Mouse (Mus musculus) fibroblast of lung, adult 2 months (primary cell): ENCODE measurements around the gene Gipc3.
A peak's percentile ranks its signal among the peaks of the same experiment; 100 is the strongest.

Experiments used
- DNase-seq: peaks from one replicate; pipeline ENCODE4 v3.0.0-alpha.2; 2011; ENCODE audit warnings: low read depth

The Gipc3 gene

DNA sequence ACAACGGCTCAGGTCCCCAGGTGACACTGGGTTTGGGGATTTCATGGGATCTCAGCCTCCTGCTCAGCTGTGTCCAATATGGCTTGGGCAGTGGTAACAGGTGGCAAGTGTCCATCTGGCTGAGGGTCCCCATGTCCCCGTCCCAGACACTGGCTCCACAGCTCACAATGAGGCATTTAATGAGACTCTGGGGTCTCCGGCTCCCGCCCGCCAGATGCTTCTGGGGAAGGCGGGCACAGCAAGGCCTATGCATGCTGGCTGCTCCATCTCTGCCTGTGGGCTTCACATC is 24.1 kb upstream of the Gipc3 start:
- DNase-seq, result no peak

DNA sequence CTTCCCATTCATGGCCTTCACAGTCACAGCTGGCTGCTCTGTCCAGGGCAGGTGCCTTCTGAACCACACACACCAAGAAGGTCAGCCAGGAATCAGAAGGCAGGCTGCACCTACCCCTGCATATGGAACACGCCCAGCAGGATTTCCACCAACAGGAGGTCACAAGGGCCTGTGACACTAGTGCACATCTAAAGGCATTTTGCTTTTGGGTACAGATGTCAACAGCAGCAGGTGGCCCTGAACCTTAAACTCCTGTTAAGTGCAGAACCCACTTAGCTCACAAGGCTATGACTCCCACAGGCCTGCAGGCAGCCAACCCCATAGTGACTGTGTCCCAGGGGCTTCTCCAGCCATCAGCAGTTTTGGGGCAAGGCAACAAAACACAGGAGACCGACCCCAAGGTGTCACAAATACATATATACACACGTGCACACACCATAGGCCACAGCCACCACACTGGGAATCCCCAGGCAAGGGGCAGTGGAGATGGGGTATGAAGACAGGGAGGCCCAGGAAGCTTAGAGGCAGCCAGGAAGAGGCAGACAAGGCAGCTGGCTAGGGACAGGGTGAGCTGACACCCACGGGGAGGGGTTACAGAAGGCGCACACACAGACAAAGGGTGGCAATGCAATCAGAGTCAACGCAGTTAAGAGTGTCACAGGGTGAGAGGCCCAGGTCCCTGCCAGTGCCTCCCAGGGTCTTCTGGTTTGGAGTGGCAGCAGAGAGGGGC is 23.6 kb upstream of the Gipc3 start:
- DNase-seq, result no peak

DNA sequence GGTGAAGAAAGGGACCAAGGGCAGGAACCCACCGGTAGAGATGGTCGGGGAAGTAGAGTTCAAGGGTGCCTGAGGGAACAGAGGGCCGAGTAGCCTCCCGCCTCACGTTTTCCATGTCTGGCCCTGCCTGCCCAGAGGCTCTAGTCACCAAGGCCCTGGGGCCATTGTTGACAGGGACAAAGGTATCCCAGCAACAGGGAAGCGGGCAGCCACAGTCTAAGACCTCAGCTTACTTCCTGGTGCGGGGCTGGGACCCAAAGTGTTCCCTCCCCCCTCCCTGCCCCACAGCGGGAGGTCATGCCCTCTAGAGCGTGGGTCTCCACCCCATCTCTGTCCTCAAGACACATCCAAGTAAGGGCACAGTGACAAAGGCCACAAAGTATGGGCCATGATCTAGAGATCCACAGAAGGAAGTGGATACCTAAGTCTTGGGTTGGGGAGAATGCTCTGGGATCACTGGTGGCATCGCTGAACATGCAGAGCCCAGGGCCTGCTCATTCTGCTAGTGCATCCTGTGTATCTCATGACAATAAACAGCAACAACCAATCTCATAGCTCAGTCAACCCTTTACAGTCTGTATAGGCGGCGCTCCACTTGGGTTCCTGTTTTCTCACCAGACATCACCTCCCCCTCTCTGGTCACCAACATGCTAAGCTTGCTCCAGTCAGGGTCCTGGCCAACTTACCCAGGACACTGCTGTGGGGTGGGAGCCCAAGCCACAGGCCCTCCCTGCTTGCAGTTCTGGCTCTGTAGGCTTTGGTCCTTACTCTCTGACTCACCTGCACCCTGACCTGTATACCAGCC is 22.8 kb upstream of the Gipc3 start, which contains the start of gene 4930404N11Rik:
TSS of gene 4930404N11Rik (minus strand) at position 145 of the 805 bp plus-strand sequence.
- DNase-seq, result no peak

DNA sequence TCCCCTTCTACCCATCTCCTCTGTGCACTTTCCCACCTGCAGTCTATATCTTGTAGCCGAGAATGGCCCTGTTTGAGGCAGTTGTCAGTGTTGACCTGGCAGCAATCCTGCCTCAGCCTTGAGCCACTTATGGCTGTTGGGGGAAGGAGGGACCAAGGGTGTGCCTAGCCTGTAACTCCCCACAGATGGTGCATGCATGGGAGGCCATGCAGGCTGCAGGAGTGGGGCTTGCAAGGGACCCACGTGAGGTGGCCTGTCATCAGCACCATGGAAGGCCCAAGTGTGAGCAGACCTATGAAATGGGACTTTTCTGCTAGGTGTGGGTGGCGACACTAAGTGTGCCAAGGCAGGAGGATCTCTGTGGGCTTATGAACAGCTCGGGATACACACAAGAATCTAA is 22.0 kb upstream of the Gipc3 start:
- no peak for DNase-seq

DNA sequence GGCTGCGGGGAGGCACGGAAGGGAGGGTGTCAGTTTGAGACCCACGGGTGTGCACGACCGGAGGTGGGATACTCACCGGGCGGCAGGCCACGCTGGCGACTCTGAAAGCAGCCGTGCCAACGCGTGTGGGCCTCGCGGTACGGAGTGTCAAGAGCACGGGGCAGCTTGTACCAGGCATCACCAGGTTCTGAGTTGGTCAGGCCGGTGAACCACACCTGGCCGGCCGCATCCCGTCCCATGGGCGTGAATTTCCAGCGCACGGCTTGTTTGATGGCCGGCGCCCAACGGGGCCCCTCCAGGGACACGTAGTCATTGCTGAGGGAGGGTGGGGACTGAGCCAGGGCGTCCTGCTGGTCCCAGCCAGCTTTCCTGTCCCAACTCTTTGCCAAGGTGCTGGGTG is 21.6 kb upstream of the Gipc3 start:
- no peak for DNase-seq

DNA sequence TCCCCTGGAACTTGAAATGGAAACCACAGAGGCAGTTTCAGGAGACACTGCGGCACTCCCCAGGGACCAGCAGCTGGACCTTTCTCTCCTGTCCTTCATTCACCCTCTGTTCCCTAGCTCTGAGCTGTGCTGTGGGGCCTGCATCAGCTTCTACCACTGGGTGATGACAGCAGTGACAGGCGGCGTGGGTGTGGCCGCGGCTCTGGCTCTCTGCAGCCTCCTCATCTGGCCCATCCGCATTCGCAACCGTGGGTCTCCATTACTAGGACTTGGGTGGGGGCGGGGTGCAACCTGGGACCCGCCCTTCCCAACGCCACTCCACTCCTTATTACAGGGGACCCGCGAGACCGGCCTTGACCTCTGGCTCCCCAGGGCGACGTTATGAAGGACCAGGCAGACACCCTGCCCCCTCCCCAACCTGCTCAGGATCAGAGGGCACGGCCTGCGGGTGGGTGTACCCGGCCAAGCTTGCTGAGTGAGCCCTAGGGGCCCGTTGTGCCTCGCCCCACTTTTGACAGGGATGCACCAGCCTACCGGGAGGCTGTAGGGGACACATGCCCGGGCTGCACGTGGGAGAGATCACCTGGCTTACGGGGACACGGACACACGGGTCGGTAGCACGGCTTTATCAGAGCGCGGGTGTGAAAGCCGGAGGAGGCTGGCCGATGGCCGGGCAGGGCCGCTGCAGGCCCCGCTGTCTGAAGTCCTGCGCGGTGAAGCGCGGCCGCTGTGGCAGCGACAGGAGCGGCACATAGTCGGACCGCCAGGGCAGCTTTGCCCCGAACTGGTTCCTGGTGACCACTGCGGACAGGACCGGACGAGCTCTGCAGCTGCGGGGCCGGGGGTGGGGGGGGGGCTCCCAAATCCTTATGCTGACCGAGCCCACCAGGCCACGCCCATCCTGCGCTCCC is 20.6 kb upstream of the Gipc3 start:
- no peak for DNase-seq

DNA sequence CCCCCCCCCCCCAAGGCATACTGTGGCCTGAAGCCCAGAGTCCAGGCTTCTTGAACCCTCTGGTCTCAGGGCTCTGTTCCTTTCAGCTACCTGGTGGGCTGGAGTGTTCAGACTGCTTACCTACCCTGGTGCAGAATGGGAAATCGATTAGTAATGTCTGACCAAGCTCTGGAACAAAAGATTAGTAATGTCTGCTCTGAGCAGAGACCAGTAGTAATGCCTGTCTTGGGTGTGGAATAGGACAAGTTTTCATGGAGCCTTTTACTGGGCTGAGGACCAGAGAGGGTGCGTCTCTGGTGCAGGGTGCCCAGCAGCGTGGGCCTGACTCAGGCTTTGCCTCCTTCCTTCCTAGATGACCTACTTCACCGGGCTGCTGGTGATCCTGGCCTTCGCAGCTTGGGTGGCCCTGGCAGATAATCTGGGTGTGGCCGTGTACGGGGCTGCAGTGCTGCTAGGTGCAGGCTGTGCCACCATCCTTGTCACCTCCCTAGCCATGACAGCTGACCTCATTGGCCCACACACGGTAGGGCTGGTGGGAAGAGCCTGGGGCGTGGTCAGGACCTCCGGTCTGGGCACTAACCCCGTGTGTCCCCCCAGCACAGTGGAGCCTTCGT is 19.4 kb upstream of the Gipc3 start:
- no peak for DNase-seq

GRCm38 (mm10) chr10:81360721-81361120 is 17.7 kb upstream of the Gipc3 start:
- DNase-seq, result no peak

GRCm38 (mm10) chr10:81358841-81359240 is 15.8 kb upstream of the Gipc3 start:
- DNase-seq, result no peak

DNA sequence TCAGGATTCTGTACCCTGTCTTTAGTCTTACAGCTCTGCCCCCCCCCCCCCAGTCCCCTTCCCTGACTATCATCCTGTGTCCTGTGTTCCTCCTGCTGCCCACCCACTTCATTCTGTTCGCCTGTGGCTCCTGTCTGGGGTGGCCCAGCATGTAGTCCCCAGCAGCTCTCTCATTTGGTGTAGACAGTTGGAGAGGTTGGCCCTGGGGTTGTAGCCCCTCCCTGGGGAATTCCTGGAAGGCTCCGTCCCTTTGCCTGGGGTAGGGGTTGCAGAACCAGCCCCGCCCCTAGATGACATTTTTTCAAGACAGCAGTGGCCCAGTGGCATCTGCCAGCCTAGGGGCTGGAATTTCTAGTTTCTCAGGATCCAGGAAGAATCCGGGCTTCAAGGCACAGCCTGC is 15.1 kb upstream of the Gipc3 start:
- DNase-seq, result no peak

DNA sequence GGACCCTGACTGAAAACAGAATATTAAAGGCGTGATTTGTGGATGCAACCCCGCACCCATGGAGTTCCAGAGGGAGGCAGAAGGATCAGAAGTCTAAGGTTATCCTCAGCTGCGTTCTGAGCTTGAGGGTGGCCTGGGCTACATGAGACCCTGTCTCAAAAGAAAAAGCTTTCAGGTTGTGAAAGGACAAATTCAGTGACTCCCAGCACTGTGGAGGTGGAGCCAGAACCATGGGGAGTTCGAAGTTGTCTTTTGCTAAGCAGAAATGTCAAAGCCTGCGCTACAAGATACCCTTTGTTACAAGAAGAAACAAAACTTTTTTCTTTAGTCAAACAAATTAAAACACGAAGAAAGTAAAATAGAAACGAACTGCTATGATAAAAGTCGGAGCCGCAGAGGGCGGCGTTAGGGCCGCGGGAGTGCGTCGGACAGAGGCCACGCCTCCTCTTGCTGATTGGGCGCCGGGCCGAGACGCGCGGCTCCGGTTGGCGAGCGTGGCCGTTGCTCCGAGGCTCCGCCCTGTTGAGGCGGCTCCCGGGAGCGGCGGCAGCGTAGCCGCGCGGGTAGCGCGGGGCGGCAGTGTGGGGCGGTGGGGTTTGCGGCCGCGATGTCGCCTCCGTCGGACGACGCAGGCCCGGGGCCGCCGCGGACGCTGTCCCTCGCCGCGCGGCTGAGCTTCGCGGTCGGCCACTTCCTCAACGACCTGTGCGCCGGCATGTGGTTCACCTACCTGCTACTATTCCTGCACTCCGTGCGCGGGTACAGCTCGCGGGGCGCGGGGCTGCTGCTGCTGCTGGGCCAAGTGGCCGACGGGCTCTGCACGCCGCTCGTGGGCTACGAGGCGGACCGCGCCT is 14.2 kb upstream of the Gipc3 start, which contains the start of gene Mfsd12:
TSS of gene Mfsd12 (plus strand) at position 501 of the 854 bp plus-strand sequence.
- DNase-seq, result peak; percentile 51

GRCm38 (mm10) chr10:81356352-81356990 is 13.4 kb upstream of the Gipc3 start:
- DNase-seq, result no peak

- DNase-seq, result no peak
Observed at GRCm38 (mm10) chr10:81355533-81355932, 12.5 kb upstream of the Gipc3 start.

- DNase-seq, result no peak
Observed at GRCm38 (mm10) chr10:81354738-81355477, 11.8 kb upstream of the Gipc3 start.

DNA sequence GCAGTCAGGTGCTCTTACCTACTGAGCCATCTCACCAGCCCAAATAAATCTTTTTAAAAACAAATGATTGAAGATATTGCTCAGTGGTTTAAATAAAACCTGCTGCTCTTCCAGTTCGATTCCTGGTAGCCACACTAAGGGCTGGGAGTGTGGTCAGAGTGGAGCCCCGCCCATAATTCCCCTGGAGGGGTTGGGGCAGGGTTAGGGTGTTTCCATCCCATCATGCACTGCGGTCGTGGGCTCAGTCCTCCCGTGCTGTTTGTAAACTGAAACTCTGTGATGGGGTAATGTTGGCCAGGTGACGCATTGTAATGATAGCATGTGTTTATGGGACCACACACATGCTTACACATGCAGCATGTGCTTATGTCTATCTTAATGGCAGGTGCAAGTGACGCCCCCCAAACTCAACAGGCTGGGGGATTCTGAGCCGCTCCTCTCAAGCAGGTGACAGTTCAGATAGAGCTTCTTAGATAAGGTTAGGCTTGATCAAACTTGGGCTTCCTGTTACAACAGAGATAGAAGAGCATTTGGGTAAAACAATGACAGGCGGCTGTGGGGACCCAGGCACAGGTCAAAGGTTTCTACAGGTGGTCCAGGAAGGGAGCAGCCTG is 8.7 kb upstream of the Gipc3 start:
- DNase-seq, result no peak

GRCm38 (mm10) chr10:81350351-81351063 is 7.4 kb upstream of the Gipc3 start, which contains the start of gene Hmg20b:
TSS of gene Hmg20b (minus strand) at chr10:81350480.
- DNase-seq, result peak; percentile 98

- DNase-seq, result no peak
Observed at GRCm38 (mm10) chr10:81349961-81350350, 6.9 kb upstream of the Gipc3 start.

DNA sequence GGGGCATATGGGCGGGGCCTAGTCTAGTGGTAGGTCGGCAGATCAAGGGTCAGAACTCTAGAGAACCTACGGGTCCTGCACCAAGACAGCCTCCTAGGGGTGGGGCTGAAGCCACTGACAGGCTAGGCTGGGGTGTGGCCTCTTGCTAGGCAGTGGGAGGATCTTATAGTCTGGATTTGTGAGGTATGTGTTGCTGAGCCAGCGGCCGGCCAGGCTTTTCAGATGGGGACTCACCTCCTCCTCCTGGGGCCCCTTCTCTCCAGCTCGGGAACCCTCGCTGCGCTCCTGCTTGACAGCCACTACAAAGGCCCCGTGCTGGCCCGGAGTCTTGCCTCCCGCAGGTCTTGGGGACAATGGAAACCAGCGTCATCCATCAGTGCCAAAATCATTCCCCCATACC is 6.1 kb upstream of the Gipc3 start:
- DNase-seq, result no peak
